Mouse (Mus musculus) mouse embryonic stem cell (cell line): ENCODE data around the gene Gm20388.

Experiments used
- in situ Hi-C, 2 experiments: fragments of 300-500 bp; cut with MboI; formaldehyde crosslinking; loops; 1 replicate in 1 of 2; 3 replicates in 1 of 2; pipeline ENCODE4 v1.14.3; 2019 to 2020; ENCODE audit warnings: low sequenced_read_pairs in 2 of 2, low pct_unique_long_range_greater_than_20kb in 1 of 2, mixed read lengths in 1 of 2; ENCODE audit not compliant: unreplicated experiment in 1 of 2

Gm20388 gene

DNA sequence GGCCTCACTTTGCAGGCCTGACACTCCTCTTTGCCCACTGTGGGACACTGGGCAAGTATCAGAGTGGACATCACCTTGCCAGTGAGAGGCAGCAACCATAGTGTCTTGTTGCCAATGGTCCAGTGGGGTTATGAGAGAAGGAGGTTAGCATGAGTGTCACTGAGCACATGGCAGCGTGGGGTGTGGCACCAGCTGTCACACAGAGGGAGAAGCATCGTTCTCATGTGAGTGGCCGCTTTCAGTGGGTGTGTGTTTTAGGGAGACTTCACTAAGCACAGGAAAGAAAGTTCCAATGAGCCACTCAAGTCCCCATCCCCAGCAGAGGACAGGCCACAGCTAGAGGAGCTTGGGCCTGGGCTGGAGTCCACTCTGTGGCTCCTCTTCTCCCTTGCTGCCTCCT is 144.2 kb downstream of the Gm20388 start:
- in situ Hi-C loops, result no loop called here

DNA sequence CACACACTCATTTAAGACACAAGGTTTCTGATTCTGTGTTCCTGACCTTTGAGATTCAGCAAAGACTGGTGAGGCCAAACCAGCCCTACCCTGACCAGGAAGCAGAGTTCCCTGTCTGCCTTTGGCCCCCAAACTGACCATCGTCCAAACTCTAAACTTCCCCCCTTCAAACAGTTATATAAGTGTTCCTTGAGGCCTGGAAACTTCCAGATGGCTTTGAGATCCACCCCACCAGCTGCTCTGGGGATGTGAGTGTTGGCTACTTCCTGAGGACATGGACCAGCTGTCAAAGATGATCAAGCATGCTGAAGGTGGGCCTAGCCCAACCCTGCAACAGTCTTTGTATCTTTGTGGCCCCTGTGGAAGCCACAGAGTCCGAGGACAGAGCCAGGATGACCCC is 146.4 kb downstream of the Gm20388 start:
- in situ Hi-C loops, result no loop called here

DNA sequence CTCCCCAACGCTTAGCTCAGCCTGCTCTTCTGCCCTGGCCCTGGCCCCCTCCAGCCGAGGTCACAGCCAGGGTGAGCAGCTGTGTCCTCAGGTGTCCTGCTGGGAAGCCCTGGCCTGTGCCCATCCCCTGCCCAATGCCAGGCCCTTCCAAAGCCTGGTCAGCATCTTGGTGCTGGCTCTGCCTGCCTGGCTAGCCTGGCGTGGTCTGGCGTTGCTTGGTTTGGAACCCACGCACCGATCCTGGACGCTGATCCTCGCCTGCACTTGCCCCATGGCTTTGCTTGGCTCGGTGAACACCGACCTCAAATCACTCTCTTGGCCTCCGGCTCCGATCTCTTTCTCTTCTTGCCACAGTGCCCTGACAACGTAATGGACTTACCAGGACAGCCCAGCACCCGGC is 152.1 kb downstream of the Gm20388 start:
- in situ Hi-C loops, result no loop called here

DNA sequence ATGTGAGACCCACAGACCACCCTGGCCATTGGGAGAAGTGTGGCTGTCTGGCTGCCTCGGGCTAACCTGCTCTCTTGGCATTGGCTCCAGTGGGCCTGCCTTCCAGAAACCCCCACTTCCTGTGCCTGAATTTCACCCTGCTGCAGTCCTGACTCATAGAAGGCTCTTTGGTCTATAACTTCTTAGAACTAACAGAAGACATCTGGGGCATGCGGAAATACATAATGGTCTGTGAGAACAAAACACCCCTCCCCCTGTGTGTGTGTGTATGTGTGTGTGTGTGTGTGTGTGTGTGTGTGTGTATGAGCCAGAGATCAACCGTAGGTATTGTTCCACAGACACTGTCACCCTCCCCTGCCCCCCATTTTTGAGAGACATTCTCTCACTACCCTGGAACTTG is 152.7 kb downstream of the Gm20388 start:
- in situ Hi-C loops, result no loop called here

DNA sequence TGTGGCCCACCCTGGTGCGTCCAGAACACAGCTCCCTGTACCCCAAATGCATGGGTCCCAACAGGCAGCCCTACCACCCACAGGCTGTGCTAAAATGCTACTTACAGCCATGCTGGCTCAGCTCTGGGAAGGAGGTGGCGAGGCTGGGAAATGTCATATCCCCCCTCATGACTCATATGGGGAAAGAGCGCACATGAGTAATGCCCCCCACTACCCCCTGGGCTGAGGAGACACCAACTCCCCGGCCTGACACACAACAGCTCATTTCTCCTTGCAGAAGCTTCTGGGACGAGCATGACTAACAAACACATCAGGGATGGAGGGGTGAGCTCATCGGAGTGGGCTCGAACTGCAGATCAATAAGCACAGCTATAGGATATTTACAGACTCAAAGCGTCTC is 155.0 kb downstream of the Gm20388 start:
- in situ Hi-C loops, result no loop called here

DNA sequence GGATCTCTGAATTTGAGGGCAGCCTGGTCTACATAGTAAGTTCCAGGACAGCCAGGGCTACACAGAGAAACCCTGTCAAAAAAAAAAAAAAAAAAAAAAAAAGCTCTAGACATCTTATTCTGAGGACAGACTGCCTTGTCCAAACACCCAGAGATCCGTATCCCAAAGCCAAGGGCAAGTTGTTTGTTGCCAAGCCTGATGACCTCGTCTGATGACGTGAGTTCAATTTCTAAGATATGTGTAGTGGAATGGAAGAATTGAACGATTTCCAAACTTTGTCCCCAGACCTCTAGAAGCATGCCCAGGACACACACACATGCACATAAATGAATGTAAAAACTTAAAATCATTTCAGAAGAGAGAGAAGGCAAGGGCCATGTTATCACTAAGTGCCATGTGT is 155.6 kb downstream of the Gm20388 start:
- in situ Hi-C loops, result no loop called here

DNA sequence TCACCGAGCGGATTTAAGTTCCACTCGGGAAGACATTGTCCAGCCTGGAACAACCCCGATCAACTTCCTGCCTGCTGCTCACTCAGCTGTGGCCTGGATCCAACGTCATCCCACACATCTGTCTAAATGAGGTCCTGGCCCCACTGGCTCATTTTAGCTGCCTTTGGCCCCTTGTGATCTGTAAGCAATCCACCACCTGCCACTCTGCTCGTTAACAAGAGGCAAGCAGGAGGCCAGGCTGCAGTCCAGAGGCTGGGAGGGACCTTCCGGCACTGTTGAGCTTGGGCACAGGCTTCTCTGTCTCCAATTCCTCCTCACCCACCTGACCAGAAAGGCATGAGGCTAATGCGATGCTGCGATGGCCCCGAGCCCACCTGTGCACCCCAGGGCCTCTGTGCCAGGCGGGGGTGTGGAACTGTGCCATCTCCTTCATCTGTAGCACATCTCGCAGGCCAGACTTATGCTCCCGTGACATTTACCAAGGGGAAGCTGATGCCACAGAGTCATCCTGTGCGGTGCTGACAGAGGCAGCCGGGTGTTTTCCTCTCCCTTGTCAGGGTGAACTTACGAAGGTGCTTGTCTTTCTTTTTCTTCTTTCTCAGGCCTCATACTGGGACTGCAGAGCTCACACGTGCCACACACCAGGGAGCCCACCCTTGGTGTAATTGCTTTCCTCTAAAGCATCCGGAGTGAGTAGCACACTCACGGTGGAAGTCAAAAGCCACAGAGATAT is 157.5 kb downstream of the Gm20388 start:
- in situ Hi-C loops, result no loop called here

DNA sequence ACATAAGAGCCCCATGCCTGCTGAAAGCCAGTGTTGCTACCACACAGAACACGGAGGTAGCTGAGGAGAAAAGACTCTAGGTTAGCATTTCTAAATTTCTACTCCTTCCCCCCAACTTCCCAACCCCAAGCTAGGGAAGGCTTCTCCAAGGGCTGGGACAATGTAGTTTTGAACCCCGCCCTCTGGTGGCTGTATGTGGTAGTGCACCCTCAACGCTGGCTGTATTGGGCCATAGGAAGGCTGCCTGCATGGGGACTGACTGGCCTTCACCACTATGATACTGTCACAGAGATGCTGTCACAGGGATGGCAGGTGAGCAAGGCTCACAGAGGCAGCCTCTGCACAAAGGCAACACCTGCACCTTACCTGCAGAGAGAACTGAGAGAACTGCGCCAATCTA is 161.0 kb downstream of the Gm20388 start:
- in situ Hi-C loops, result loop anchor here (10.0 kb wide), 1 partner anchor 107 kb away; no protein-coding TSS in a partner anchor

DNA sequence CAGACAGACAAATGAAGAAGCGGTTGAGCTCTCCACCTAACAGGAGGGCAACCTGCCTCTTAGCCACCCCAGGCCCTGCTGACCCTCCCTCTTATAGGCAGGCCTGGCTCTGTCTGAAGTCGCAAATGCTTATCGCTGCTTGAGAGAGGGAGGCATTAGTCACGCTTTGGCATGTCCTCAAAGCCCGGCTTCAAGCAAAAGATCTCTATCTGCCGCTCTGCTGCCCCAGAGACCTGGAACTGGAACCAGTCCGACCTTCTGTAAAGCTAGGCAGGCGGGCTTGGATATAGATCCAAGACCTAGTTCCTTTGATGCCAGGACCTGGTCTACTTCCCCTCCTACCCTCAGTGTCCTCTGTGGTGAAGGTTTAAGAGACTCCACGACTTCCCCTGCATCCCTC is 161.6 kb downstream of the Gm20388 start:
- in situ Hi-C loops, result loop anchor here (10.0 kb wide), 1 partner anchor 107 kb away; no protein-coding TSS in a partner anchor

DNA sequence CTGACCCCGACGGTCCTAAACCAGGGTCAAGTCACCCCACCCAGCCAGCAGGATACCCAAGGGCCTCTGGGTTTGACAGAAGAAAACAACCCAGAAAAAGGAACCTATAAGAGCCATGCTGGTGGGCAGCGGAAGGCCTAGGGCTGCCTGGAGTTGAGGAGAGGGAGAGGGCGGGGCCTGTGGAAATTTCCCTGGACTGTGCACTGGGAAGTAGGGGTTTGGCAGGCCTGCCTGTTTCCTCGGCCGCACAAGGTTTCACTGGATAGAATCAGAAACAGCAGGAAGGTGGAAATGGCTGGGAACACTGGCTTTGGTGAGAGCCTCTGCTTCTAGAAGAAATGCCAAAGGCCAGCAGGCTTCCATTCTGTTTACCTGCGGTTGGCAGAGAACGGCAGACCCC is 162.2 kb downstream of the Gm20388 start:
- in situ Hi-C loops, result loop anchor here (10.0 kb wide), 1 partner anchor 108 kb away; no protein-coding TSS in a partner anchor

DNA sequence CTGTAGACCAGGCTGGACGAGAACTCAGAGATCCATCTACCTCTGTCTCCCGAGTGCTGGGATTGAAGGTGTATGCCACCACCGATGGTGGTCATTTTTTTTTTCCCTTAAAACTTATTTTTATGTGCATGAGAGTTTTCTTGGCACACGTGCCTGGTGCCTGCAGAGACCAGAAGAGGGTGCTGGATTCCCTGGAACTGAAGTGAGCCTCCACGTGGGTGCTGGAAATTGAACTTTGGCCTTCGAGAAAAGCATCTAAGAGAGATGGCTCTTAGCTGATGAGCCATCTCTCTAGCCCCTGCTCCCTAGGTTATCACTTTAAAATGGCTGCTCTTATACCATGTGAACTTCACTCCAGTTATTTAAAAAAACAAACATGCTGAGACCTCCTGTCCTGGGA is 163.9 kb downstream of the Gm20388 start:
- in situ Hi-C loops, result loop anchor here (10.0 kb wide), 1 partner anchor 110 kb away; no protein-coding TSS in a partner anchor

DNA sequence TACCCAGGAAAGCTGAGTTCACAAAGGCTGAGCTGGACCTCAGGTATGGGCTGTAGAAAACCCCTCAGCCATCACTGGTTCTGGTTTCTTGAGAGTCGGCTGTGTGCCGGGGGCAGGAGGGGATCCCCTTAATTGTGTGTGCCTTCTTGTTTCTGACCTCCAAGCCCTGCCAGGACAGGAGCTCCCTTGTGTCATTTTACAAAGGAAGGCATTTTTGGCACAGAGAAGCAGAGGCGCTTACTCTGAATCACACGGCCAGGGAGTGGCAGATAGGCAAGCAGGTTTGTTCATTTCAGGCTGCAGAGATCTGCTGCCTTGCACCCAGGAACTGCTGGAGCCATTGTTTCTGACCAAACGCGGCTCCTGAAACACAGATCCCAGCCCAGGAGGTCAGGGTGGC is 164.7 kb downstream of the Gm20388 start:
- in situ Hi-C loops, result loop anchor here (10.0 kb wide), 1 partner anchor 111 kb away; no protein-coding TSS in a partner anchor

DNA sequence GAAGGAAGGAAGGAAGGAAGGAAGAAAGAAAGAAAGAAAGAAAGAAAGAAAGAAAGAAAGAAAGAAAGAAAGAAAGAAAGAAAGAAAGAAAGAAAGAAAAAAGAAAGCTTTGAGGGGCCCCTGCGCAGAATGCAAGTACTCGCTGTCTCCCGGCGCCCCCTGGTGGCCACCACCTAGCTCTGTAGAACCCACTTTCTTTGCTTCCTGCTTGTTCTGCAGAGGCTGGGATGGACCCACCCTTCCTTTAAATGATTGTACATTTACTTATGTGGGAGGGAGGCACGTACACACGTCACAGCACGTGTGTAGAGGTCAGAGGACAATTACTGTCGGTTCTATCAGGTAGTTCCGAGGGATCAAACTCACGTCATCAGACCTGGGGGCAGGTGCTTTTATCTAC is 167.4 kb downstream of the Gm20388 start:
- in situ Hi-C loops, result loop anchor here (10.0 kb wide), 1 partner anchor 113 kb away; no protein-coding TSS in a partner anchor

DNA sequence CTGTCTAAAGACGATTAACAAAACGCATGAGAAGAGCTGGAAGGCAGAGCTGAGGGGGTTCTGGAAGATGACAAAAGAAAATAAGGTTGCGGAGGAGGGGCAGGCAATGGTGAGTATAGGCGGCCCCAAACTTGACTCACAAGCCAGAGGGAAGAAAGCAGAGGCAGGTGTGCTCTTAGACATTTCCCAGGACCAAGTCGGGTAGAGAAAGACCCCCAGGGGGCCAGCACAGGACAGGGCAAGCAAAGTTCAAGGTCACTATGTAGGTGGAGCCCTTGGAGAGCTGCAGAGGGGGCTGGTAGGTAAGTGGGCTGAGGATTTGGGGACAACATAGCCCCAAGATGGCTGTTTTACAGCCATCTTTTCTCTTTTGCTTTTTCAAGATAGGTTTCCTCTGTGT is 168.7 kb downstream of the Gm20388 start:
- in situ Hi-C loops, result loop anchor here (10.0 kb wide), 1 partner anchor 115 kb away; no protein-coding TSS in a partner anchor

DNA sequence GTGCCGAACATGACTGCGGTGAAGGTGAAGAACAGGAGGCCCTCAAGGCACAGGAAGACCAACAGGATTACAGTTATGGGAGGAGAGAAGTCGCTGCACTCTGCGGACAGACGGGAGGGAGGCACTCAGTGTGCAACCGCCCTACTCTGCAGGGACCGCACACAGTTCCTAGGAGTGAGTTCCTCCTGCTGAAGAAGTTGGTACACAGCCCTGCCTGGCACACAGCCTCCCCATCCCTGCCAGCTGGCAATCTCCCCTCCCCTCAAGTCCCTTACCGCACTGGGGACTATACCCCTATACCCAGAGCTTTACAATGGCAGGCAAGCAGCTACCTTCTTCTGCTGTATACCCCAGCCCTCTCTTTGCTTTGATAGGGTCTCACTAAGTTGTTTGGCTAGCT is 172.6 kb downstream of the Gm20388 start:
- in situ Hi-C loops, result no loop called here

DNA sequence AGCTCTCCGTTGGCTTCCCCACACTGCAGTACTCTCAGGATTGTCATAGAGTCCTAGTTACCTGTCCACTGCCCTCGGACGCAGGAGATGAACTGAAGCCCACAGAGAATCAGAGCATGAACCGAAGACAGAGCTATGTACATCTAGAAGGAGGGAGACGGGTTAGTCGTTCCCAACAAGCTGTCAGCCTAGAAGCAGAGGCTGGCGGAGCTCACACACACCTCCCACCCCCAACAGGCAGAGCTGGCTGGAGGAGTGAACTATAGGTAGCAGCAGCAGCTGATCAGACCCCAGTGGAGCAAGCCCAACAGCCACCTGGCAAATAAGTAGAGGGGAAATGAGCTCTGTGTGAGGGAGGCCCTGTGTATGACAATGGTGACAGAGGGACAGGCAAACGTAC is 174.1 kb downstream of the Gm20388 start:
- in situ Hi-C loops, result no loop called here

DNA sequence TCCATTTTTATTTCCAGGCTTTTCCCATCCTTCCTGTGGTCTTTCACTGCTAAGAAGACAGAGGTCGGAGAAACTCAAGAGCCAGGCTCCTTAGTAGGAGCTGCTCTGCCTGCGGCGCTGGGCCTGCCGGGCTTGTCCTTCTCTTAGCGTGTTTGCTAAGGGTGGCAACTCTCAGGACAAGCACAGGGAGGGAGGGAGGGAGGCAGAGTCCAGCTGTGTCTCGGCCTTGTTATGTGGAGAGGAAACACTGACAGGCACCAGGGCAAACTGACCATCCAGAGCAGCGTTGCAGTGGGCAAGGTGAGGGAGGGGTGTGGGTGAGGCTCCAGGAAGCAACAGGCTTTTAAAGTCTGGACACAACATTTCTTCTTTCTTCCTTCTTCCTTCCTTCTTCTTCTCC is 178.9 kb downstream of the Gm20388 start:
- in situ Hi-C loops, result no loop called here

DNA sequence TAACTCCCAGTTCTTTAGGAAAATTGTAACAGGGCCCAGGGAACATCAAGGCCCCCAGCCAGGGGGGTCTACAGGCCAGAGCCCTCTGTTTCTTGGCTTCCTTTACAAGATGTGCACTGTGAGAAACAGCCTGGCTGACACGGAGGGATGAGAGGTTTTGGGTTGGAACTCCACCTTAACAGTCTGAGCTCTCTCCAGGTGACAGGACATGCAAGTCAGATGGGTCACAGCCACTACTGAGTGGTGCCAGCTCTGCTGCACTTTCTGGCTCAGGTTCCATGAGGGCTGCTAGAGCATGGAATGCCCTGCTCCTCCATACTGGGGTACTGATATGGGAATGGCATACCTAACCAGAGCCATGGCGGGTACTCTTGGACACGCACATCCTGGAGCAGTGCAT is 180.4 kb downstream of the Gm20388 start:
- in situ Hi-C loops, result no loop called here

DNA sequence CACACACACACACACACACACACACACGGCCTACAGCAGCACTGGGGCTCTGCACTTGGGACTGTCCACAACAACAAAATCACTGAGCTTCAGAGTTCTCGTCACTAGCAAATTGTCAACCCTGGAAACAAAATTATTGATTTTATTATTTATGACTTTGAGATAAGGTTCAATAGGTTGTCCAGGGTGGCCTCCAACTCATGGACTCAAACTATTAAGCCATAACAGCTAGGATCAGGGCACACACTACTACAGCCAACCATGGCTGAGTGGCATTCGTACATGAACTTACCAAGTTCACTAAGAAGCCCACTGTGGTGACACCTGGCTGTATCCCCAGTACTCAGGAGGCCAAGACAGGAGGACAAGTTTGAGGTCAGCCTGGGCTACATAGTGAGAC is 182.5 kb downstream of the Gm20388 start:
- in situ Hi-C loops, result no loop called here

DNA sequence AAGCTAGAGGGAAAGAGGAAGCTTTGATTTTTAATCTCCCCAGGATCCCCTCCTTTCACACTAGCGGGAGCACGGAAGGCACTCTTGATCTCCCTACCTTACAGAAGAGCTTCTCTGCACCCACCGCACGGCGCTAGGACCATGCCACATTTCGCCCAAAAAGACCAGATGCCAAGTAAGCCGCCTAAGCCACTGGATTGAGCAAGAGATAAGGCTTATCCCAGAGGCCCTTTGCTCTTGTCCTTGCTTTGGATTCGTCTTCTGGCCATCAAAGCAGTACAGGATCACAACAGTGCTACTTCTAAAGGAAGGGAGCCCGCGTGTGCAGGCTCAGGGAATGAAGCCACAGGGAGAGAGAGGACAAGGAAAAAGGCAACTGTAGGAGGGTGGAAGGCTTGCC is 184.2 kb downstream of the Gm20388 start:
- in situ Hi-C loops, result no loop called here
